Mouse (Mus musculus) layer of hippocampus, postnatal 10 days (tissue): ENCODE data around the gene Crhr1. TPM values are rescaled to one million over a fixed set of nuclear protein-coding genes. Genes with fewer than 3 reads are reported as not detected.

Experiments
- DNase-seq, 2 experiments: peaks; one replicate each; pipeline ENCODE4 v3.0.0; 2021; ENCODE audit warnings: low spot score in 2 of 2
- long read RNA-seq: library from polyadenylated mRNA; stranded (forward); transcript quantifications from one replicate; pipeline ENCODE4 v2.0.0, GENCODE M21; 2023
- total RNA-seq, 2 experiments: library from RNA; stranded (reverse); gene quantifications; 2 replicates each; pipeline ENCODE4 v1.2.3; 2021

Crhr1 gene
- 10 to 100 TPM; 10.2 to 11.9 TPM for total RNA-seq
- long read RNA-seq, partial matches to known transcripts = 2 of 4 reads
- long read RNA-seq, other reads (novel, unspliced or antisense) = 0 of 4 reads

DNA sequence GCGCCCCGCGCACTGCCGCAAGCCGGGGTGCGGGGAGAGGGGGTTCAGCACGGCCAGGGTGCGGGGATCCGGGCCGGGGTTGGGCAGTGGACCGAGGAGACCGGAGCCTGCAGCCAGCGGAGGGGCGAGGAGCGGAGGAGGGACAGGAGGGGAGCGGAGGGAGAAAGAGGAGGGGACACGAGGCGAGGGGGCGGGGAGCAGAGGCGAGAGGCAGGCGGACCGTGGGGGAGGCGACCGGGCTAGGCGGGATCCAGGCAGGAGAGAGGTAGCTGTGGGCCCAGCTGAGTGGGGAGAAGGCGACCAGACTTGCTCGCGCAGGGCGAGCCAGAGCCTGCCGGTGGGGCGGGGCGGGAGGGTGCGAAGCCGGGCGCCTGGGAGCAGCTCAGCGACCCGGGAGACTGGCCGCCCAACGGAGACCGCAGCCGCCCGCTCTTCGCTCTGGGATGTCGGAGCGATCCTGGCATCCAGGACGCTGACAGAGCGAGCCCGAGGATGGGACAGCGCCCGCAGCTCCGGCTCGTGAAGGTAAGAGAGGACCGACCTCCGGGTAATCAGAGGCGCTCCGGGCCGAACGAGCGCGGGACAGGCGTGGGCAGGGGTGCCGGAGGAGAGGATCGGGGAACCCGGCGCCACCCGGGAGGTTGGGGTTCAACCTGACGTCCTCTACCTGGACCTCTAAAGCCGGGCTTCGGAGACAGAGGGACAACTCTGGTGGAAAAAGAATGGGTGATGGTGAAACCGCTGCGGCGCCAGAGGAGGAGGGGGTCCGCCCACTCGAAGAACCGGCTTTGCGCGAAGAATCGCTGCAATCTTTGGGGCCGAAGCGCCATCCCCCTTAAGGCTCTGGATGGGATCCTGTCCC is at the start of gene Crhr1:
Crhr1 (plus strand) TSS at position 276 of the 862 bp plus-strand sequence.
- peak; percentile 53 to 72 for DNase-seq

DNA sequence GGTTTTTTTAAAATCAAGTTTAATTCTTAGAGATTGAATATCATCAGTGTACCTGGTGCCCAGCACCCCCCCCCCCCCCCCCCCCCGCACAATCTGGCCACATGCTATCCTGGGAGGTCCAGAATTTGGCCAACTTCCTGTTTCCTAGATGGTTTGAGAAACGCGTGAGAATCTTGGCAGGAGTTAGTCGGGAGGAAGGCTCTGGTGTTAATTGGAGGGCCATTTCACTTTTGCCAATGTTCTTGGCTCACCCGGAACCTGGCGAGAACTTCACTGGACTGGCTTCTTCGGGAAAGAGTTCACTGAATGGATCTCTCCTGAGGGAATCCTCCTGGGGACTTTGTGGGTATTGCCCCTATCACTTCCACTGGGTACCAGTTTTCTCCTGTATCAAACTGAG is 49.4 kb upstream of the Crhr1 start:
- DNase-seq = no peak

DNA sequence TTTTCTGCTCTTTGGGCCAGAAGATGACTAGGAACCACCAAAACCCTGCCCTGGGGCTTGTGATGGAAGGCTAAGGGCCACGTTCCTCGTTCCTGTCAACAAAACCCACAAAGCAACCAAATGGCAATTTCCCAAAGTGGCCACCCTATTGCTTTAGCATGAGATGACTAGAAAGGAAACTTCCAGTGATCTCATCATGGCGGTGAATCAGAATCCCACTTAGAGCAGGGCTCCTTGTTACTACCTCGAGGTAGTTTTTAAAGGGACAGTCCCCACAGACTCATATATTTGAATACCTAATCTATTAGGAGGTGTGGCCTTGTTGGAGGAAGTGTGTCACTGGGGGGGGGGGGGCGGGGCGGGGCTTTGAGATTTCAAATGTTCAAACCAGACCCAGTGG is 48.9 kb upstream of the Crhr1 start:
- DNase-seq = no peak

DNA sequence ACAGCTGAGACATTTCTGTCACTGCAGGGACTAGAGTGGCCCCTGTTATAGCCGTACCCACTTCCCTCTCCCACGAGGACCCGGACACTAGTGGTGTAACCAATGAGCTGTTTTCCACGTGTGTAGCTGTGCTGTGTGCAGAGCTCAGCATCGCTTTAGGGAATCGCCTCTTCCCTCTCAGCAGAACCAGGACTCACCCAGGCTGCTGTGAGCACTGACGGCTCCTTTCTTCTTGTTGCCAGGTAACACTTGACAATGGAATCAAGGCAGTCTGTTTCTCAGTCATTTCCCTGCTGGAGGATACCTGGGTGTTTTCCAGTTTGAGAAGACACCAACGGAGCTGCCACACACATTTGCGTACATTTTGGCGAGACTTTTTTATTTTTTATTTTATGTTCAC is 44.1 kb upstream of the Crhr1 start:
- DNase-seq = no peak

DNA sequence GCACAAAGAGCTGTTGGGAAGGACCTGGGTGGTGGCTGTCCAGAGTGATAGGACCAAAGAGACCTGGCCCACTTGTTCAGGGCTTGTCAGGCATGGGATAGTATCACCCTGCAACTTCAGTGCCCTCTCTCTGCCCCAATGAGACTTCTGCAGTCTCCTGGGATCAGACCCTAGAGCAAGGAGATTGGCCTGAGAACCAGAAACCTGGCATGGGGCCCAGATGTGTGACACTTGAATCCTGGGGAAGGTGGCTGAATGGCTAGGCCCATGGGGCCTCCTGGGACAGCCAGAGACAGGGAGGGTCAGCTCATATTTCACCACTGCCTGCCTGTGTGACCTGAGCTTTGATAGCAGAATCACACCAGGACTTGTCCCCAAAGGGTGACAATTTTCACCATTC is 41.9 kb upstream of the Crhr1 start:
- DNase-seq = no peak

DNA sequence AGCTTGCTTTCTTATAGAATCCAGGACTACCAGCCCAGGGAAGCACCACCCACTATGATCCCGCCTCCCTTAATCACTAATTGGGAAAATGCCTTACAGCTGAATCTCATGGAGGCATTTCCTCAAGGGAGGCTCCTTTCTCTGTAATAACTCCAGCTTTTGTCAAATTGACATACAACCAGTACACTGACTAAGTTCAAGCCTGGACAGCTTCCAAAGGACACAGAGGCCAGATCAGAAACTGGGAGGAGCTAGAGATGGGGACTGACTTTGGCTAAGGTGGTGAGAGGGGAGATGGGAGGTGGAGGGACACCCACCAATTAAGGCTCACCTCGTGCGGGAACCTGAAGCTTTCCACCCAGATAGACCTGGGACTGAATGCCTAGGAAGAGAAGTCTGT is 37.5 kb upstream of the Crhr1 start:
- no peak for DNase-seq

DNA sequence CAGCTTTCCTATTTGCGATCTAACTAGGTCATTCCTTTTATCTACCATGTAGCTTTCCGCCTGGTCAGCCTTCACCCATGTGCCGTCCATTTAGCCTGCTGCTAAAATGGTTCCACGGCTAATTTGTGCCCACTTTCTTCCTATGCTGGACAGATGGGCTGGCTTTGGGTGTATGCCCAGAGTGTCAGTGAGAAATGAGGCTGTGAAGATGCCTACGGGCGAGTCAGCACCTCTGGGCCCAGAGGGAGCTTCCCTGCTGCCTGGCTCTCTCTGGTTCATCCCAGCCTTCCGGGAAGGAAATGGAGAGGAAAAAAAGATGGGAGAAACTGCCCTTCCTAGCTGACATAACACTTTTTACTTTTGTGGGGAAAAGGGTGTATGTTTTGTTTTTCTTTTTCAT is 36.1 kb upstream of the Crhr1 start:
- DNase-seq = no peak

DNA sequence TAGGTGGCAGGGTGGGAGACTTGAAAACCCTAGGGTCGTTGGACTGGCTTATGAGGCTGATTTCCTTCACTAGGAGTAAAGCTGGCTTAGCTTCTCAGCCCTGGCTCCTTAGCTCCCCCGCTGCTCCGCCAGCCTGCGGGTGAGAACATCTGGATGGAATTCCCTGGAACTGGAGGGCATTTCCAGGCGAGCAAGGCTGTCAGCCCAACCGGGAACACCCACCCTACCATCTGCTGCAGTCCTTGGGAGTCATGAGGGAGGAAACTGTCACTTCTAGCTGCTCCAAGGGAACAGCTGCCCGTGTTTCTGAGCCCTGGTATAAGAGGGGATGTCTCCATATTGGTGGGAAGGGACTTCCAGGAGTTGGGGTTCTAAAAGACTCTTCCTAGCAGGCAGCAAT is 33.1 kb upstream of the Crhr1 start:
- DNase-seq = peak in 1 of 2 experiments; percentile 33

DNA sequence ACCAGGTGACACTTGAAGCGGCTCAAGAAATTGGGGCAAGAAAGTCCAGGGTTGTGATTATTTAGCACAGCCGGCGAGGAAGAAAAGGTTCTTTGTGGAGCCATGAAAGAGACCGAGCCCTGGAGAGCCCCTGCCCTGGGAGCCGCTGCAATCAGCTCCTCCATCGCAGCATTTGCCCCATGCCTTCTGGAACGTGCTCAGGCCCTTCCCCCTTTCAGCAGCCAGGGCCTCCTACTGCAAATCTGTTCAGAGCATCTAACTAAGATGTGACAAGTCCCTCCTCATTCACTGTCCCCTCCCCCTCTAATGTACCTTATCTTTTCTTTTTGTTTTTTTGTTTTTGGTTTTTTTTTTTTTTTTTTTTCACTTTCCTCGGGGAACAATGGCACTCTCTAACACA is 30.0 kb upstream of the Crhr1 start:
- no peak for DNase-seq

DNA sequence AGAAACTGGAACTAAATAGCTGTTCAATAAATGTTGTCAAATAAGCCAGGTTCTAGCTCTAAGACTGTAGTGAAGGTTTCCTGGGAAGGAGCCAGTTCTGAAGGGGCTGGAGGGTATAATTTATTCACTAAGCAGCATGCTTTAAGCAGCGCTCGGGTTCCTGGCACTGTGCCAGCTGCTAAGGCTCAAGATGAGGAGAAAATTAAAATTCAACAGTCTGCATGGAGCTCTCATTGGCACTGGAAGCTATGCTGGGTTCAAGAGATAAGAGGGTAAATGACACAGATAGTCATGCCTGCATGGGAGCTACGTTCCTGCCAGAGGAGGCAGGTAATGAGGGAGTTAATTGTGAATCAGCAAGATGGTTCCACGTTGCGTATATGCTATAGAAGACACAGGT is 26.3 kb upstream of the Crhr1 start:
- peak; percentile 41 to 47 for DNase-seq

DNA sequence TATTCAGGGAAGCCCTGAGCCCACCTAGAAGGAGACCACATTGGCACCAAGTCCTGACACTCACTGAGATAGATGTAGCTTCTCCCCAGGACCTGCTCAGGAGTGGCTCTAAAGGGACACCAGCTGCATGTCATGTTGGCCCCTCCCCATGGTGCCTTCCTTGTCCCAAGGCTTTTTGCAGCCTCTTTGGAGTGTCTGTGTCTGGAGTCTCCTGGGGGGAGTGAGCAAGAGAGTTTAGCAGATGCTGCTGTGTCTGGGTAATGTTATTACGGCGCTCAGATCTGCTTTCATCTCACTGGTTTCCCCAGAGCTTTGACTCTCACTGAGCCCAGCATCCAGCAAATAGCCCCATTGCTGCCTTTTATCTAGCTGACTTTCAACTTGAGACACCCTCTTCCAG is 25.7 kb upstream of the Crhr1 start:
- no peak for DNase-seq

DNA sequence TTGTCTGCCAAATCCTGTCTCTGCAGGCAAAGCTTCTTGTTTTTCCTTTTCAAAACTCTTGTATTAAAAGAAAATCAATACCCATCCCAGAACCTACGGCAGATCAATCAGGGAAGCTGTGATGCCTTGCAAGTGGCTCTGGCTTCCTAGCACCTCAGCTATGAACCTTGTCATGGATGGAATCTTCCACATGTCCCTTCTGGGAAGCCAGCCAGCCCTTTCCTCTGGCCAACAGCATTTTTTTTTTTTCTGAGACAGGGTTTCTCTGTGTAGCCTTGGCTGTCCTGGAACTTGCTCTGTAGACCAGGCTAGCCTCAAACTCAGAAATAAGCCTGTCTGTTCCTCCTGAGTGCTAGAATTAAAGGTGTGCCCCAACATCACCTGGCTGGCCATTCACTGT is 22.3 kb upstream of the Crhr1 start:
- DNase-seq = no peak

DNA sequence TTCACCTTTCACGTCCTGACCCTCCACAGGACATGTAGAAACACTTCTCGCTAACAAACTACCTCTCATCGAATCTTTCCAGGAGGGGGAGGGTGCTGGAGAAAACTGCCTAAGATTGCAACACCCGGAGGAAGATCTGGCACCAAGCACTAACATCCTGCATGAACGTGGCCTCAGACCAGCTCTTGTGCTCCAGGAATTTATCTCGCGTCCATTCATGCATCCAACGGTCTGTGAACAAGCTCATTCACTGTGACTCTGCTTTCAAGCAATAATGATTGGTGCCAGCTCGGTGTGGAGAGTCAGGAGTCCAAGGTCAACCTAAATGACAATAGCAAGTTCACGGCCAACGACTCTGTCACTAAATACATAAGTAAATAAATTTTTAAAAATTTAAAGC is 20.8 kb upstream of the Crhr1 start:
- DNase-seq = no peak

DNA sequence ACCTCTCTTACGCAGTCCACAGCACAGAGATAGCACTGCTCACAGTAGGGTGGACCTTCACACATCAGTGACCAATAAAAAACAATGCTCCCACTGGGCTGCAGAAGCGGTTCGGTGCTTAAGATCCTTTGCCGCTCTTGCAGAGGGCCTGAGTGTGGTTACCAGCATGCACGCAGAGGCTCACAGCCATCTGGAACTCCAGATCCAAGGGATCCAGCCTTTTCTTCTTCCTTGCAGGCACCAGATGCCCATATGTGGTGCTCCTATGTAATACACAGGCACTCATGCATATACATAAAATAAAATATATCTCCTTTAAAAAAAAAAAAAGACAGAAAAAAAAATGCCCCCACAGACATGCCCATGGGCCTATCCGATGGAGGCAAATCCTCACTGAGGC is 19.0 kb upstream of the Crhr1 start:
- no peak for DNase-seq

DNA sequence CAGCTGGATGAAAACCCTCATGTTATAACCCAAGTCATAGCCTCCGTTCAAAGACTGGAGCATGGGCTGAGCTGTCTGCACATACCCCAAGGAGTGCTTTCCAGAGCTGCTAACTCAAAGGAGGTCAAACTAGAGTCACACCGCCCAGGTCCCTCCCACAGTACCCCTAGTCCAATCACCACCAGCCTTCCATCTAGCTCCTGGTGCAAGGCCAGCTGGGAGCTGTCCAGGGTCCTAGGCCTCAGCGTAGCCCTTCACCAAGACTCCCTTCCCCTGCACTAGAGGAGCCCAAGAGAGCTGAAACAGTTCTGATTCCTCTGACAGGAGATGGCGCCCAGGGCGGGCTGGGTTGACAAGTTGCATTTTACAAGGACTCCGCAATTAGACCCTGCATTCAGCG is 18.0 kb upstream of the Crhr1 start:
- DNase-seq = peak; percentile 68 to 74

DNA sequence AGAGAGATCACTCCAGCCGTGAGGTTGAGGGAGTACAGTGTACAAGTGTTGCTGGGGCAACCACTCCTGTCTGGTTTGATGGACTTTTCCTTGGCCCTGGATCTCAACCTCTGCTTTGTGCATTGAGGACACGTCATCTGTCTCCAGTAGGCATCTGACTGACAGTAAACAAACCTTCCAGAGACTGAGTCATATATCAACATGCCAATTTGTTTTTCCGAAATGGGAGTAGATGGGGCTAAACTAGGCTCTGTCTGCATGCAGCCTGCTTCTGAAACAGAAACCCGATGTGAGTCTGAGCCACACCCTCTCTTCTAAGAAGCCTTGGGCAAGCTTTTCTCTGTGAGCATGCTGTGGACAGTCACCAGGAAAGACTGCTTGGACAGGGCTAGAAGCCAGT is 14.3 kb upstream of the Crhr1 start:
- DNase-seq = no peak

DNA sequence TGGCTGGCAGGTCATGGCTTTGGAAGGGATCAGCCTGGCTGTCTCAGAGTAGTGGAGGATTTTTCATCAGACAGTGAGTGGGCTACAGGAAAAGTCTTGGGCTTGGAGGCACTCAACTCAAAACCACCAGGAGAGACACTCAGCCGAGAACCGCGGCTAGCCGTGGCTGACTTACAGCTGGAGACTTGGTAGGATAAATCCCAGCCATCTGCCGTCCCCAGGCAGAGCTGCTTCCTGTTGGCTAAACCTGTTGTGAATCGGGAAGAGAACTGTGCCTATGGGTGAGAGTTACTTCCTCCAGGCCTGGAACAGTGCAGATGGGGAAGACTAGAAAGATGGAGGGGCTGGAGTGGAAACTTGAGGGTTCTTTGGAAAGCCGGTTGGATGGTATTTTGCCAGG is 9.7 kb upstream of the Crhr1 start:
- DNase-seq = no peak

DNA sequence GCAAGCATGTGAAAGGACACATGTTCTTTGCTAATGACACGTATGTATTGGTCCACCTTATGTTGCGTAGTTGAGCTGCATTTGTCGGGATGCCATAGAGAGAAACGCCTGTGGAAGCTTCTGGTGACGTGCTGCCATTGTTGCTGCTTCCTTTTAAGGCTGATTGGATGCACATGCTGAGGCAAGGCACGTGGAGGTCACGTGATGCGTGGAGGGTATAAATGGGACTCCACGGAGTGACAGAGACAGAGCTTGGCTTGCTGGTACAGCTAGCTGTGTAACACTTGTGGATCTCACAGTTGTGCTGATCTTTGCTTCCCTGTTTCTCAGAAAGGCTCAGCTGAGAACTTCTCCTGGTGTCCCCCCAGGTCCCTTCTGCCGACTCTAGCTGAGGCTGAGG is 9.2 kb upstream of the Crhr1 start:
- no peak for DNase-seq

DNA sequence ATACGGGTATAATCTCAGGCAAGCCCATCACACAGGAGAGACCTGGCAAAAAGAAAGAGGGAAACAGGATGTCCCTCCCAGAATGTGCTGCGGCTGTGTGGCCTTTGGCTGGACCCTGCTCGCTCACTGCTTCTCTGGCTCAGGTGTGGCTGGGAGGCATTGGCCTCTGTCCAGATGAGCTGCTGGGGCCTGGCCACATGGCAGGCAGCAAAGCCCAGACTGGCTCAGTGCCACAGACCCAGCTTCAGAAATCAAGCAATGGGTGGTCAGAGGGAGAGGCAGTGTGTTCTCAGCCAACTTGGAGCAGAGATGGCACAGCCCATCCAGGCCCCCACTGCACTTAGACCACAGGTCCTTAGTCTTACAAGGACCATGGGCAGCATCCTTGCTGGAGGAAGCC is 8.1 kb upstream of the Crhr1 start:
- DNase-seq = peak; percentile 46 to 60

DNA sequence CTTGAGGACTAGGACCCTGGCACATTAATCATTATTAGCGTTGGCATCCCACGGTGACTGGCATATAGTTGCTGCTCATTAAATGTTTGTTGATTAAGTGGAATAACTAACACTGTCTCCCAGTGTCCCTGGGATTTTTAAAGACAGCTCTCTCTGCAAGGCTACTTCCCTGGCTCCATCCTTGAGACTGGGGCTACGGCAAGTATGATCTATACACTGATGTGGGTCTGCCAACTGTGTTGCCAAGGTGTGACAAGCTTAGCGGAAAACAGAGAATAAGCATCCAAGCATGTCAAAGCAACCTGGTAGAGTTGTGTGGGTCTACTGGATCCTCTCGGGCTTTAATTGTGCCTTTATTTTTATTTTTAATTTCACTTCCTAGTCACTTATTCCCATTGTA is 3.2 kb upstream of the Crhr1 start:
- DNase-seq = no peak

DNA sequence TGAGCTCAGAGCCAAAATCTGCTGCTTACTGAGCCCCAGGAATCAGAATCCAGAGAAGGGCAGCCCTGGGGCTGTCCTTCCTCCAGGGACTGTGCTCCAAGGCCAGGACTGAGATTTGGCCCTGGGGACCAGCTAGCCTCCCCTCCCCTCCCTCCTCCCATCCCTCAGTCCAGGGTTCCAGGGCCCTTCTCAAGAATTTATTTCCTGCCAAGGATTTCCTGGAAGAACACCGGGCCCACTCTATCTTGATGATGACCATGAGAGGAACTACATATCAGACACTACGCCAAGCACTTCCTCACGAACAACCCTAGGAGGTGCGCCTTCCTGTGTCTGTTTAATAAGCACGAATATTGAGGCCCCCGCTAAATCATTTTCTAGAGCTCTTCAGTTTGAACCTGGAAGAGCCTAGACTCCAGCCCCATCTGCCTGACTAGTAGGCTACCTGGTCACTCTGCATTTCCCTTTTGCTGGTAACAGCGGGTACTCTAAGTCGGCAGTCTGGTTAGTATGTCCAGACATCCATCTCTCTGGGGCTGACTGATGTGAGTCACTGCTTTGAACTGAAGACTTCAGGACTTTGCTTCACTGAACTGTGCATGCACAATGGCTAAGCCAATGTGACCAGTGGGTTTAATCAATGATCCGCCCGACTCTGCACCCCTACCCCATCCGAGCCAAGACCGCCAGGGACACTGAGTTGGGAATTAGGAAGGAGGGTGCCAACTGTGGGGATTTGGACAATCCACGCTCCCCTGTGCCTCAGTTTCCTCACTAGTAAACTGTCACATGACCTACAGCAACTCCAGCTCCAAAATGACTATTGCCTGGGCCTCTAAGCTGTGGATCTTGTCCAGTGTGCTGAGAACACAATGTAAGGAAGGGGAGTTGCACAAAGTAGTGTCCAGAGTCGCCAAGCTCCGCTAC is 1.7 kb upstream of the Crhr1 start:
- no peak for DNase-seq

DNA sequence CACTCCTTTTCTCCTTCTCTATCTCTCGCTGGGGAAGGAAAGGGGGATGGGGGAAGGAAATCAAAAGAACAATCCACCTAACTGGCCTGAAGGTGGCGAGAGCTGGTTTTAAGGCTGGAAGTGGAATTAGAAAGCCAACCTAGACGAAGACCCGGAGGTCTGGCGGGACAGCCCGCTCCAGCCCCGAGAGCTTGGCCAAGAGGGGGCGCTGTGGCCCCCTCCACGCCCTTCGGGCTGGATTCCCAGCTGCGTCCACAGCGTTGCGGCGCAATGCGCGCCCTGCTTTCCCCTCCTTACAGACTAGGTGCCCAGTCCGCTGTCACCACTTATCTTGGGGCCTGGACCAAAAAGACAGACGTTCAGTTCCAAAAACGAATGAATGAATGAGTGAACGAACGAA is 899 bp upstream of the Crhr1 start:
- DNase-seq = peak; percentile 46 to 58
